Mouse (Mus musculus): ENCODE measurements around the gene Gpr39.
"Not testable (repeated sequence)": the region's sequence is repeated elsewhere in the genome, so short reads cannot be mapped to it uniquely, and the experiment has no call there.

The Gpr39 gene

GRCm38 (mm10) chr1:125676790-125677273 is at the start of gene Gpr39:
Gpr39 (plus strand) TSS chr1:125676995.
- DNase-seq (ENCODE audit: low spot score): no peak

GRCm38 (mm10) chr1:125639501-125640253 is 37.1 kb upstream of the Gpr39 start:
- no peak for DNase-seq (ENCODE audit: low spot score)

GRCm38 (mm10) chr1:125643643-125644042 is 33.2 kb upstream of the Gpr39 start:
- no peak for DNase-seq (ENCODE audit: low spot score)

- DNase-seq (ENCODE audit: low spot score): not testable (repeated sequence)
Observed at GRCm38 (mm10) chr1:125646816-125647215, 30.0 kb upstream of the Gpr39 start.

GRCm38 (mm10) chr1:125648011-125648410 is 28.8 kb upstream of the Gpr39 start:
- no peak for DNase-seq (ENCODE audit: low spot score)

- no peak for DNase-seq (ENCODE audit: low spot score)
Observed at GRCm38 (mm10) chr1:125649056-125649455, 27.7 kb upstream of the Gpr39 start.

- DNase-seq (ENCODE audit: low spot score): no peak
Observed at GRCm38 (mm10) chr1:125652836-125653594, 23.8 kb upstream of the Gpr39 start.

GRCm38 (mm10) chr1:125657416-125657815 is 19.4 kb upstream of the Gpr39 start:
- no peak for DNase-seq (ENCODE audit: low spot score)

GRCm38 (mm10) chr1:125660151-125660550 is 16.6 kb upstream of the Gpr39 start:
- DNase-seq (ENCODE audit: low spot score): no peak

GRCm38 (mm10) chr1:125660901-125661300 is 15.9 kb upstream of the Gpr39 start:
- DNase-seq (ENCODE audit: low spot score): no peak

GRCm38 (mm10) chr1:125662058-125662457 is 14.7 kb upstream of the Gpr39 start:
- DNase-seq (ENCODE audit: low spot score): no peak

GRCm38 (mm10) chr1:125662660-125663059 is 14.1 kb upstream of the Gpr39 start:
- DNase-seq (ENCODE audit: low spot score): no peak

- no peak for DNase-seq (ENCODE audit: low spot score)
Observed at GRCm38 (mm10) chr1:125663104-125663503, 13.7 kb upstream of the Gpr39 start.

- DNase-seq (ENCODE audit: low spot score): no peak
Observed at GRCm38 (mm10) chr1:125665127-125665637, 11.6 kb upstream of the Gpr39 start.

GRCm38 (mm10) chr1:125669035-125669434 is 7.8 kb upstream of the Gpr39 start:
- DNase-seq (ENCODE audit: low spot score): no peak

GRCm38 (mm10) chr1:125675186-125675585 is 1.6 kb upstream of the Gpr39 start:
- no peak for DNase-seq (ENCODE audit: low spot score)

GRCm38 (mm10) chr1:125677286-125677685 is 491 bp downstream of the Gpr39 start:
- DNase-seq (ENCODE audit: low spot score): no peak

GRCm38 (mm10) chr1:125679522-125680077 is 2.8 kb downstream of the Gpr39 start:
- no peak for DNase-seq (ENCODE audit: low spot score)

- no peak for DNase-seq (ENCODE audit: low spot score)
Observed at GRCm38 (mm10) chr1:125684423-125684822, 7.6 kb downstream of the Gpr39 start.

GRCm38 (mm10) chr1:125685304-125685703 is 8.5 kb downstream of the Gpr39 start:
- DNase-seq (ENCODE audit: low spot score): no peak

GRCm38 (mm10) chr1:125687701-125688420 is 11.1 kb downstream of the Gpr39 start:
- DNase-seq (ENCODE audit: low spot score): no peak

GRCm38 (mm10) chr1:125693541-125693940 is 16.7 kb downstream of the Gpr39 start:
- no peak for DNase-seq (ENCODE audit: low spot score)
